Mouse (Mus musculus): ENCODE measurements around the gene Lmtk2. TPM values are rescaled to one million over a fixed set of nuclear protein-coding genes. Genes with fewer than 3 reads are reported as not detected.

Lmtk2 gene
- polyA plus RNA-seq, 1 experiment from 2014 or later = 2.3 TPM

- 69% methylated on average over 10 of the region's 10 CpGs for WGBS (ENCODE audit: insufficient replicate concordance)
- Histone ChIP-seq H3K4me2 (ENCODE audit: low read depth, low read length) (no peak overlapping the region), H3K9ac (ENCODE audit: low read depth, low read length) (no peak overlapping the region), H3K4me3 (ENCODE audit: low read depth, low read length) (no peak overlapping the region), H3K9me3 (replicated peaks; ENCODE audit: control insufficient read depth, low read length) (peaks cover 4% of the 10 kb centered on the region), H3K36me3 (ENCODE audit: control insufficient read depth, insufficient read depth) (peaks cover 11% of the 10 kb centered on the region), H3K27me3 (ENCODE audit: control insufficient read depth, insufficient read depth, low read depth, low read length) (no peaks in the 10 kb centered on the region), H3K27ac (ENCODE audit: low read length) (no peak overlapping the region), H3K4me1 (ENCODE audit: control insufficient read depth, low read depth, low read length) (no peaks in the 10 kb centered on the region)
- ATAC-seq (ENCODE audit: low read depth) = no peak
Measured at GRCm38 (mm10) chr5:144204911-144205310, 104.7 kb downstream of the Lmtk2 start.

DNA sequence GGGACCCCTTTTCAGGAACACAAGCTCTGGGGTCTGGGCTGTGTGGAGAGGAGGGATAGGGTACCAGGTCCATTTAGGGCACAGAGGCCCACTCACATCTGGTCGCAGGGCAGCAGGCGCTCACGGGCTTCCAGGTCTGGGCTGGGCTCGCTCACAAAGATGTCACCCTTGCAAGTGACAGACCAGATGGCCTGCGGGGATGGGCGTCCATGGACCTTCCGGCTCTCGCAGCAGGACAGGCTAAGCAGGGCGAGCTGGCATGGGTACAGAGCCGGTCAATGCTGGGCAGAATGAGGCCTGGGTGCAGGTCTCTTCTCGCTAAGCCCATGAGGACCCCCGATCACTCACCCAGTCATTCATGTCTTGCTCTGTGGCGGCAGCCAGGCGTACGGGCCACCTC, 105.8 kb downstream of the Lmtk2 start:
- no peak overlapping the region for H3K4me3 ChIP-seq (ENCODE audit: low read depth, low read length)
- H3K4me1 ChIP-seq (ENCODE audit: control insufficient read depth, low read depth, low read length) = no peaks in the 10 kb centered on the region
- no peak for ATAC-seq (ENCODE audit: low read depth)
- 79% methylated on average over 15 of the region's 15 CpGs for WGBS (ENCODE audit: insufficient replicate concordance)
- H3K9ac ChIP-seq (ENCODE audit: low read depth, low read length) = no peak overlapping the region
- no peak overlapping the region for H3K4me2 ChIP-seq (ENCODE audit: low read depth, low read length)
- no peaks in the 10 kb centered on the region for H3K27me3 ChIP-seq (ENCODE audit: control insufficient read depth, insufficient read depth, low read depth, low read length)
- H3K27ac ChIP-seq (ENCODE audit: low read length) = no peak overlapping the region
- H3K36me3 ChIP-seq (ENCODE audit: control insufficient read depth, insufficient read depth) = peaks cover 11% of the 10 kb centered on the region
- H3K9me3 ChIP-seq (replicated peaks; ENCODE audit: control insufficient read depth, low read length) = peaks cover 4% of the 10 kb centered on the region

GRCm38 (mm10) chr5:144207478-144207877, 107.2 kb downstream of the Lmtk2 start:
- peaks cover 11% of the 10 kb centered on the region for H3K36me3 ChIP-seq (ENCODE audit: control insufficient read depth, insufficient read depth)
- no peak overlapping the region for H3K4me3 ChIP-seq (ENCODE audit: low read depth, low read length)
- no peak for ATAC-seq (ENCODE audit: low read depth)
- peaks cover 2% of the 10 kb centered on the region for H3K9me3 ChIP-seq (replicated peaks; ENCODE audit: control insufficient read depth, low read length)
- H3K9ac ChIP-seq (ENCODE audit: low read depth, low read length) = no peak overlapping the region
- H3K4me2 ChIP-seq (ENCODE audit: low read depth, low read length) = no peak overlapping the region
- H3K27me3 ChIP-seq (ENCODE audit: control insufficient read depth, insufficient read depth, low read depth, low read length) = no peaks in the 10 kb centered on the region
- no peak overlapping the region for H3K27ac ChIP-seq (ENCODE audit: low read length)
- 46% methylated on average over 11 of the region's 11 CpGs for WGBS (ENCODE audit: insufficient replicate concordance)
- no peaks in the 10 kb centered on the region for H3K4me1 ChIP-seq (ENCODE audit: control insufficient read depth, low read depth, low read length)

DNA sequence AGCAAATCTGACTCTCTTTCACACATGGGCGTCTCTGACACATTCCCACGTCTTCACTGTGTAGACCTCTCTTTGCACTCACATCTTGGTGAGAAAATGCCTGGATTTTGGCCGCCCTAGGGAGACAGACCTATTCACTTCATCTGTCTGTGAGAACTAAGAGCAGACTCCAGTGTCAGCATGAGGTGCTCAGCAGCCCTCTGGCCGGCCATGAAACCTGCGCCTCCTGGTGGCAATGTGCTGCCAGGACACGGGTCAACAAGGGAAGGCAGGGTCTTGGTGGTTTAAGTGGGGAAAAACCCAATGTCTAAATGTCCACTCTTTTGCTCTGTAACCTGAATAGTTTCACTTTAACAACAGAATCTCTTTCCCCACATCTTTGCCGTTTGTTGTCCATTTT, 114.2 kb downstream of the Lmtk2 start:
- 32% methylated on average over 7 of the region's 7 CpGs for WGBS (ENCODE audit: insufficient replicate concordance)
- Histone ChIP-seq H3K4me1 (ENCODE audit: control insufficient read depth, low read depth, low read length) (no peaks in the 10 kb centered on the region), H3K27me3 (ENCODE audit: control insufficient read depth, insufficient read depth, low read depth, low read length) (no peaks in the 10 kb centered on the region), H3K27ac (ENCODE audit: low read length) (no peak overlapping the region), H3K4me3 (ENCODE audit: low read depth, low read length) (no peak overlapping the region), H3K36me3 (ENCODE audit: control insufficient read depth, insufficient read depth) (peaks cover 4% of the 10 kb centered on the region; the same call in 1 of the 2 replicates), H3K9ac (ENCODE audit: low read depth, low read length) (no peak overlapping the region), H3K9me3 (replicated peaks; ENCODE audit: control insufficient read depth, low read length) (no peaks in the 10 kb centered on the region), H3K4me2 (ENCODE audit: low read depth, low read length) (no peak overlapping the region)
- no peak for ATAC-seq (ENCODE audit: low read depth)

DNA sequence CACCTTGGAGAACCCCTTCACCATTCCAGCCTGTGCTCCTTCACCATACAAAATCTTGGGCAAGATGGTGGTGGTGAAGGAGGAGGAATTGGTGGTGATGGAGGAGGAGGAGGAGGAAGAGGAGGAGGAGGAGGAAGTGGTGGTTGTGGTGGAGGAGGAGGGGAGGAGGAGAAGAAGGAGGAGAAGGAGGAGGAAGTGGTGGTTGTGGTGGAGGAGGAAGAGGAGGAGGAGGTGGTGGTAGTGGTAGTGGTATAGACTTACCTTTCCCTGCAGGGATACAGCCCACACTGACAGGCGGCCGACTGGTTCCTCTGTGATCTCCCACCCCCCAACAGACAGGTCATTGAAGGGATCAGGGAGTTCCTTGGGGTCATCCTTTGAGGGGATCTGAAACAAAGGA, 115.8 kb downstream of the Lmtk2 start:
- Histone ChIP-seq H3K27ac (ENCODE audit: low read length) (no peak overlapping the region), H3K9me3 (replicated peaks; ENCODE audit: control insufficient read depth, low read length) (no peaks in the 10 kb centered on the region), H3K27me3 (ENCODE audit: control insufficient read depth, insufficient read depth, low read depth, low read length) (no peaks in the 10 kb centered on the region), H3K4me3 (ENCODE audit: low read depth, low read length) (no peak overlapping the region), H3K36me3 (ENCODE audit: control insufficient read depth, insufficient read depth) (no peaks in the 10 kb centered on the region), H3K4me1 (ENCODE audit: control insufficient read depth, low read depth, low read length) (no peaks in the 10 kb centered on the region), H3K9ac (ENCODE audit: low read depth, low read length) (no peak overlapping the region), H3K4me2 (ENCODE audit: low read depth, low read length) (no peak overlapping the region)
- no peak for ATAC-seq (ENCODE audit: low read depth)
- WGBS (ENCODE audit: insufficient replicate concordance) = 33% methylated on average over 2 of the region's 2 CpGs

- Histone ChIP-seq H3K4me2 (ENCODE audit: low read depth, low read length) (no peak overlapping the region), H3K9me3 (replicated peaks; ENCODE audit: control insufficient read depth, low read length) (no peaks in the 10 kb centered on the region), H3K4me3 (ENCODE audit: low read depth, low read length) (no peak overlapping the region), H3K4me1 (ENCODE audit: control insufficient read depth, low read depth, low read length) (peaks cover 3% of the 10 kb centered on the region), H3K27ac (ENCODE audit: low read length) (no peak overlapping the region), H3K9ac (ENCODE audit: low read depth, low read length) (no peak overlapping the region), H3K27me3 (ENCODE audit: control insufficient read depth, insufficient read depth, low read depth, low read length) (no peaks in the 10 kb centered on the region), H3K36me3 (ENCODE audit: control insufficient read depth, insufficient read depth) (no peaks in the 10 kb centered on the region)
- ATAC-seq (ENCODE audit: low read depth) = no peak
- WGBS (ENCODE audit: insufficient replicate concordance) = 51% methylated on average over 7 of the region's 7 CpGs
Measured at GRCm38 (mm10) chr5:144218061-144218460, 117.8 kb downstream of the Lmtk2 start.

DNA sequence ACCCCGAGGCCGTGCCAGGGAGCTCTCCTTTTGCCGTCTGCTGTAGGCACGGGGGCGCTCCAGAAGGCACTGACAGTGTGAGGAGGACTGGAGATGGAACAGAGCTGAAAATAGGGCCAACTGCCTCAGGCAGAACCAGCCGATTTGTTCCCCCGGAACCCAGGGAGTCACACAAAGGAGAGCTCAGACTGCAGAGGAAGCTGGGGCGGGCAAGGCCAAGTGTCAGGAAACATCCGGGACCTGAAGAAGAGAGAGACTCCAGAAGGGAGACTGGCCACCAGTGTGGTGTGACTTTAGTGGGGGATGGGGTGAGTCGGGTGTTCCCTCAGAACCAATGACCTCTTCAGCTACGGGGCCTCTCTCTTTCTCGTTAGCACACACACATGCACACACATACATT, 119.1 kb downstream of the Lmtk2 start:
- Histone ChIP-seq H3K27ac (ENCODE audit: low read length) (no peak overlapping the region), H3K27me3 (ENCODE audit: control insufficient read depth, insufficient read depth, low read depth, low read length) (no peaks in the 10 kb centered on the region), H3K4me3 (ENCODE audit: low read depth, low read length) (no peak overlapping the region), H3K9me3 (replicated peaks; ENCODE audit: control insufficient read depth, low read length) (no peaks in the 10 kb centered on the region), H3K36me3 (ENCODE audit: control insufficient read depth, insufficient read depth) (no peaks in the 10 kb centered on the region), H3K4me2 (ENCODE audit: low read depth, low read length) (no peak overlapping the region), H3K9ac (ENCODE audit: low read depth, low read length) (no peak overlapping the region), H3K4me1 (ENCODE audit: control insufficient read depth, low read depth, low read length) (peaks cover 3% of the 10 kb centered on the region)
- WGBS (ENCODE audit: insufficient replicate concordance) = 50% methylated on average over 12 of the region's 12 CpGs
- ATAC-seq (ENCODE audit: low read depth) = no peak

DNA sequence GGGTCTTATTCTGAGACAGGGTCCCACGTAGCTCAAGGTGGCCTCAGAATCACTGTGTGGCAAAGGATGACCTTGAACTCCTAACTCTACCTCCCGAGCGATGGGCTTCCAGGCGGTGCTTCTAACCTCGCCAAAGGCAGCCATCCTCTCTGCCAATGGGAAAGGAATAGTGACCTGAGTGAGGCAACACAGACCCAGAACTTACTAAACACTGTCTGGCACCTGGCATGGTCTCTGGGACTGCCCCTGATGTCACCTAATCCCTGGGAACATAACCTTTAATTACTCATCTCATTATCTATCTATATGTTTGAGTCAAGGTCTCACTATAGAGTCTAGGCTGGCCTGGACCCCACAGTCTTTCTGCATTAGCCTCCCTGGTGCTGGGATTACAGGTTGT, 119.7 kb downstream of the Lmtk2 start:
- no peak overlapping the region for H3K4me3 ChIP-seq (ENCODE audit: low read depth, low read length)
- no peaks in the 10 kb centered on the region for H3K36me3 ChIP-seq (ENCODE audit: control insufficient read depth, insufficient read depth)
- H3K27ac ChIP-seq (ENCODE audit: low read length) = no peak overlapping the region
- peaks cover 3% of the 10 kb centered on the region for H3K4me1 ChIP-seq (ENCODE audit: control insufficient read depth, low read depth, low read length)
- no peaks in the 10 kb centered on the region for H3K9me3 ChIP-seq (replicated peaks; ENCODE audit: control insufficient read depth, low read length)
- H3K9ac ChIP-seq (ENCODE audit: low read depth, low read length) = no peak overlapping the region
- 65% methylated on average over 5 of the region's 5 CpGs for WGBS (ENCODE audit: insufficient replicate concordance)
- H3K27me3 ChIP-seq (ENCODE audit: control insufficient read depth, insufficient read depth, low read depth, low read length) = no peaks in the 10 kb centered on the region
- H3K4me2 ChIP-seq (ENCODE audit: low read depth, low read length) = no peak overlapping the region
- ATAC-seq (ENCODE audit: low read depth) = no peak

- 43% methylated on average over 4 of the region's 4 CpGs for WGBS (ENCODE audit: insufficient replicate concordance)
- no peak overlapping the region for H3K27ac ChIP-seq (ENCODE audit: low read length)
Measured at GRCm38 (mm10) chr5:144221305-144221704, 121.1 kb downstream of the Lmtk2 start.

More at GRCm38 (mm10) chr5:144221305-144221704, 121.1 kb downstream of the Lmtk2 start:
- Histone ChIP-seq H3K4me2 (ENCODE audit: low read depth, low read length) (no peak overlapping the region), H3K9ac (ENCODE audit: low read depth, low read length) (no peak overlapping the region), H3K4me3 (ENCODE audit: low read depth, low read length) (no peak overlapping the region), H3K36me3 (ENCODE audit: control insufficient read depth, insufficient read depth) (no peaks in the 10 kb centered on the region), H3K4me1 (ENCODE audit: control insufficient read depth, low read depth, low read length) (peaks cover 3% of the 10 kb centered on the region), H3K27me3 (ENCODE audit: control insufficient read depth, insufficient read depth, low read depth, low read length) (no peaks in the 10 kb centered on the region), H3K9me3 (replicated peaks; ENCODE audit: control insufficient read depth, low read length) (no peaks in the 10 kb centered on the region)
- no peak for ATAC-seq (ENCODE audit: low read depth)

Data from liver, embryonic 16.5 days (tissue).